ENCODE assay signal across 8 mouse cellular contexts in the genomic region with DNA sequence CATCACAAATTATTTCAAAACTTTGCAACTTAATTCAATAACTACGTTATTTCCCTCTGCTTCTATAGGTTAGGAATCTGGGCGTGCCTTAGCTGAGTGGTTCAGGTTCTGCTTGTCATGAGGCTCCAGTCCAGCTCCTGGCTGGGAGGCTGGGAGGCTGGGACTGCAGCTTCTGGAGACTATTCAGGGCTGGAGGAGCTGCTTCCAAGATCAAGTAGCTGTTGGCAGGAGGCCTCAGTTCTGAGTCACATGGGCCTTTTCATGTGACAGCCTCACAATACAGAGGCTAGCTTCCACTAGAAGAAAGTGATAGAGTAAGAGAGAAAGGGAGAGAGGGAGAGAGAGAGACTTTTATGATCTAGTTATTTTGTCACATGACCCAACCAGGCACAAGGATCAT.
DNase-seq lines count a peak whose midpoint lies in the region; ATAC-seq lines count a peak whose summit lies in the region.

No protein-coding gene starts in this region.

- no peak overlapping the region for H3K4me2 ChIP-seq in forebrain, embryonic 15.5 days (replicated peaks)
- H3K4me2 ChIP-seq in forebrain, embryonic 11.5 days (ENCODE audit: low read depth, low read length, severe bottlenecking) = no peak overlapping the region
- H3K4me2 ChIP-seq in lung, embryonic 16.5 days (ENCODE audit: low read depth, low read length) = no peak overlapping the region

- H3K27ac ChIP-seq in forebrain, embryonic 15.5 days (replicated peaks) = no peak overlapping the region
- no peak overlapping the region for H3K27ac ChIP-seq in forebrain, embryonic 11.5 days (ENCODE audit: low read depth, low read length)
- H3K27ac ChIP-seq in lung, embryonic 16.5 days (ENCODE audit: low read length) = no peak overlapping the region

- H3K9me3 ChIP-seq in forebrain, embryonic 15.5 days = no peaks in the 10 kb centered on the region
- H3K9me3 ChIP-seq in forebrain, embryonic 11.5 days (ENCODE audit: control insufficient read depth, low read length) = no peaks in the 10 kb centered on the region
- H3K9me3 ChIP-seq in lung, embryonic 16.5 days (ENCODE audit: control insufficient read depth, low read length) = no peaks in the 10 kb centered on the region

- no peak for DNase-seq in forebrain, embryonic 11.5 days (ENCODE audit: low spot score)
- DNase-seq in adrenal gland, adult 2 months = peak; percentile 78
- peak; percentile 21 to 59 for DNase-seq in frontal cortex, adult 2 months (ENCODE audit: extremely low spot score in 1 of 2, low spot score in 1 of 2)
- DNase-seq in kidney, adult 8-10 months = peak; percentile 17 to 35
- DNase-seq in natural killer cell, adult 2 months (ENCODE audit: low spot score in 2 of 2) = no peak

- H3K36me3 ChIP-seq in forebrain, embryonic 15.5 days = no peaks in the 10 kb centered on the region
- H3K36me3 ChIP-seq in forebrain, embryonic 11.5 days (ENCODE audit: control insufficient read depth, insufficient read depth, low read length) = no peaks in the 10 kb centered on the region
- no peaks in the 10 kb centered on the region for H3K36me3 ChIP-seq in lung, embryonic 16.5 days (ENCODE audit: control insufficient read depth, insufficient read depth, low read length)

- H3K4me3 ChIP-seq in forebrain, embryonic 15.5 days = no peak overlapping the region
- no peak overlapping the region for H3K4me3 ChIP-seq in forebrain, embryonic 11.5 days (ENCODE audit: low read depth, low read length)
- H3K4me3 ChIP-seq in lung, embryonic 16.5 days (ENCODE audit: low read length) = no peak overlapping the region

- ATAC-seq in forebrain, embryonic 15.5 days (replicated peaks) = peak; percentile 87
- ATAC-seq in forebrain, embryonic 11.5 days (replicated peaks; ENCODE audit: low FRiP score) = no peak
- peak; percentile 91 for ATAC-seq in lung, embryonic 16.5 days (ENCODE audit: low read depth)
- no peak for ATAC-seq in monocyte, adult 5-6 weeks (replicated peaks; ENCODE audit: insufficient number of reproducible peaks, low FRiP score, low TSS enrichment, poor library complexity, severe bottlenecking)

- H3K4me1 ChIP-seq in forebrain, embryonic 15.5 days = peaks cover 13% of the 10 kb centered on the region
- peaks cover 2% of the 10 kb centered on the region; the same call in 1 of the 2 replicates for H3K4me1 ChIP-seq in forebrain, embryonic 11.5 days (replicated peaks; ENCODE audit: control insufficient read depth, insufficient read depth, low read length)
- no peaks in the 10 kb centered on the region for H3K4me1 ChIP-seq in lung, embryonic 16.5 days (replicated peaks; ENCODE audit: control insufficient read depth, insufficient read depth, low read length)

- H3K27me3 ChIP-seq in forebrain, embryonic 15.5 days = no peaks in the 10 kb centered on the region
- H3K27me3 ChIP-seq in forebrain, embryonic 11.5 days (ENCODE audit: control insufficient read depth, insufficient read depth, low read length) = no peaks in the 10 kb centered on the region
- no peaks in the 10 kb centered on the region for H3K27me3 ChIP-seq in lung, embryonic 16.5 days (ENCODE audit: control insufficient read depth, insufficient read depth, low read depth, low read length)

- H3K9ac ChIP-seq in forebrain, embryonic 15.5 days (replicated peaks) = no peak overlapping the region
- H3K9ac ChIP-seq in forebrain, embryonic 11.5 days (ENCODE audit: low read length) = no peak overlapping the region
- no peak overlapping the region for H3K9ac ChIP-seq in lung, embryonic 16.5 days (ENCODE audit: low read length)

- WGBS in forebrain, embryonic 15.5 days = 40% methylated on average over 2 of the region's 2 CpGs
- 80% methylated on average over 2 of the region's 2 CpGs for WGBS in forebrain, embryonic 11.5 days
- WGBS in lung, embryonic 16.5 days = 58% methylated on average over 2 of the region's 2 CpGs

Comparison
In these comparisons a context has a peak if more than half of its experiments do, and no peak if none do; other contexts are left out.
1. ATAC-seq: peak in forebrain, embryonic 15.5 days (single experiment) and lung, embryonic 16.5 days (single experiment); none in forebrain, embryonic 11.5 days (single experiment) and monocyte, adult 5-6 weeks (single experiment).
2. DNase-seq: peak in adrenal gland, adult 2 months (single experiment), frontal cortex, adult 2 months (2 of 2) and kidney, adult 8-10 months (2 of 2); none in forebrain, embryonic 11.5 days (single experiment) and natural killer cell, adult 2 months (0 of 2).